Mouse (Mus musculus) yolk sac, embryonic 10.5 days (tissue): Measurements from ENCODE around the gene Crcp.

ENCODE experiments used
- DNase-seq: peaks from one replicate; pipeline ENCODE4 v3.0.0-alpha.2; 2017; ENCODE audit warnings: low spot score

The Crcp gene

GRCm38 (mm10) chr5:130096754-130097153 is 67.7 kb downstream of the Crcp start:
- DNase-seq = peak; percentile 23

DNA sequence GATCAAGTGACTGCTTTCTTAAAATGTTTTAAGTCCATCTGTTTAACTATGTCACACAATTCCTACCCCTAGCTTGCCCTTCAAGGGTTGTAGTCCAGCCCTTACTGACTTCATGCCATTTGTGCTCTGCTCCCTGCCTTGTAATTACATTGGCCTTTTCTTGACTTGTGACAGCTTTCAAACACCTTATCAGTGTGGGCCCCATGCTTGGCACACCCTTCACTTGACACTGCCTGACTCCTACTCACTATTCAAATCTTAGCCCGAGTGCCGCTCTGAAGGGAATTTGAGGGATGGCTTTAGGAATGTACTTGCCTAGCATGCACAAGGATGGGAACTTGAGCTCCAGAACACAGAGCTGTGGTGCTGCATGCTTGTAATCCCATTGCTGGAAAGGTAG is 68.7 kb downstream of the Crcp start:
- no peak for DNase-seq

- no peak for DNase-seq
These were observed 72.6 kb downstream of the Crcp start for GRCm38 (mm10) chr5:130101724-130102123.

- DNase-seq = no peak
These were observed 80.3 kb downstream of the Crcp start for GRCm38 (mm10) chr5:130109348-130109747.
